Mouse (Mus musculus): Measurements from ENCODE around the gene E130309D02Rik.
A peak's percentile ranks its signal among the peaks of the same experiment; 100 is the strongest.

E130309D02Rik gene

DNA sequence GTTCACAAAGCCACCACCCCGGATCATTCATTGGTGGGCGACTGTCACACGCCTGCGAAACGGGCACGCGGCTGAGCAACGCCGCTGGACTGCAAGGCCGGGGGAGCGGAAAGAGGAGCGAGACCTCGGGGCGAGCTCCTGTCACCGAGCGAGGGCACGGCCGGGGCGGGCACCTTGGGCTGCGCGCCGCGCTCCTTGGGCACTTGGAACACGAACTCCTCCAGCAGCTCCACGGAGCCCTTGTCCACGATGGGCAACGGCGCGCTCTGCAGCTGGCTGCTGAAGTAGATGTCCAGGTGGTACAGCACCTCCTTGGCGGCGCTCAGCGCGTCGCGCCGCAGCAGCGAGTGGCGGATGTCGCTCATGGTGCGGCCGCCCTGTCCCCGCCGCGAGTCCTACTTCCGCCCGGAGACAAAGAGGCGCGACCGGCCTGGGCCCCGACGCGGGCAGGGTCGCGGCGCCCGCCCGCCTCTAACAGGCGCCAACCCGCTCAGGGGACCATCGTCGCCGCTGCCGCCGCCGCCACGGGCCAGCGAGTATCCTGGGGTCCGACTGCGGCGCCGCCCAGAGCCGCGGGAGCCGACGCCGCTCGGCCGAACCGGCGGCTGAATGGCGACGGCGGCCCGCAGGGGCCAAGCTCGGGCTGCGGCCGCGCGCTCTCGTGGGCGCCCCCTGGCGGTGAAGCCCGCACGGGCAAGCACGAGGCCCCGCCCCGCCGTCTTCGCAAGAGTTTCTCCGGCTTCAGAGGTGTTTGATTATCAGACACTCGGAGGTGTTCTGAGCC, at the start of gene E130309D02Rik:
Gene E130309D02Rik, minus strand, starts transcription at position 631 of the 784 bp plus-strand sequence.
- DNase-seq (ENCODE audit: low read depth, low spot score), result peak; percentile 85

DNA sequence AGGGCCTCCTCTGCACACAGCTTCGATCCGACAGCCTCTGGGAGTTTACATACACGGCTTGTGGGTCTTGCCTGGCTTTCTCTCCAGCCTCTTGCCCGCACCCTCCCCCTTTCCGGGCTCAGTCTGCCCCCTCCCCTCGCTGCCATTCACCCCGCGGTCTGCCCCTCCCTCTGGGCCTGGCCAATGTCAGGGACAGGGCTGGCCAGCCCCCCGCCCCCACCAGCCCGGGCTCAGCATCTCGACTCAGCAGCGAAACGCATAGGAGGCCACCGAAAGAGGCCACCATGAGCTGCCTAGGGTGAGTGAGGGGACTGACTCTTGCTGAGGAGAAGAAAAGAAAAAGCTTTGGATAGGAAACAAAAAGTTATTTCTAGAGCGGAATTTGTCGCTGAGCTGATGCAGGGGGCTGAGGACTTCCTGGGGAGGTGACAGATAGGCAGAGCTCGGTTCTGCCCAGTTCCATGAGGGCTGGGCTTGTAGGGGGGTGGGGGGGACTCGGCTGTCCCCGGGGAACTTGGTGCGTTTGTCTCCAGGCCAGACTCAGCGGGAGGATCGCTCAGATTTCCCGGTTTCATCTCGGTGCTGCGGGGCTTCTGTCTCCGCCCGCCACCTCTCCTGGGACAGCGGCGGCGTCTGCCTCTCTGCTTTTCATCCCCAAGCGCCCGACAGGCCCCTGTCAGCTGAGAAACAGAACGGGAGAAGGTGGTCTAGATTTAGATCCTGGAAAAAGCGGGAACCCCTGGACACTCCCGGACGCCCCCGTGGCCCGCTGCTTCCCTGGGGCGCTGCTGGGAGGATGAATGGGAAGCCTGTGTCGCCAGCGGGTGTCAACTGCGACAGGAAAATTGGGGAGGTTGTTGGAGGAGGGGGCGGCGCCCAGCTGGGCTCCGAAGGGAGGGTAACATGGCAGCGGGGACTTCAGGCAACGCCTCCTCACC, 48.8 kb upstream of the E130309D02Rik start:
- DNase-seq (ENCODE audit: low read depth, low spot score), result peak; percentile 66

DNA sequence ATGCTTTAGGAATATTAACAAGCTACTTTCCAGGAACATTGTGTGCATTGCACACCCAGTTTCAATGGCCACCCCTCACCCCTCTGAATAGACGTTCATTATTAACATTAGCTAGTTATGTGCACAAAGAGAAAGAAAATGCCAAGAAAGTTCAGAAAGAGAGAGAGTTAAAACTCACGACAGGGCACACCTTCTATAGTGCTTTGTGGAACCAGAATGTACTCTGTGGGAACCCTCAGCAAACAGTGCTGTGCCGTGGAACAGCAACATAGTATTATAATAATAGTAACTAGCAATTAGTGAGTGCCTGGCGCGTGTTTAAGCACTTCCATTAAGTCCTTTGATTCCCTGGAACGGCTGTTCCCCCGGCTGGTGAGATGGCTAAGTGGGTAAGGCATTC, 46.3 kb upstream of the E130309D02Rik start:
- no peak for DNase-seq (ENCODE audit: low read depth, low spot score)

DNA sequence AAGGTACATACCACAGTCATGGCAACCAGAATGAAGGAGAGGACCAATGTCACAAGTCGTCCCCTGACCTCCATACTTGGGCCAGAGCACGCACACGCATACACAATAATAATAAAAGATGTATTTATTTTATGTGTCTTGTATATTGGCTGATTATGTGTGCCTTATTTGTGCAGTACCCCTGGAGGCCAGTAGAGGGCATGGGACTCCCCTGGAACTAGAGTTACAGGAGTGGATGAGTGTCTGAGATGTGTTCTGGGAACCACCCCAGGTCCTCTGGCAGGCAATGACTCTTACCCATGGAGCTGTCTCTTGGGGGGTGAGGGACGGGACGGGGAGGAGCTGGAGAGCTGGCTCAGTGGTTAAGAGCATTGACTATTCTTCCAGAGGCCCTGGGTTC, 44.8 kb upstream of the E130309D02Rik start:
- DNase-seq (ENCODE audit: low read depth, low spot score), result no peak

DNA sequence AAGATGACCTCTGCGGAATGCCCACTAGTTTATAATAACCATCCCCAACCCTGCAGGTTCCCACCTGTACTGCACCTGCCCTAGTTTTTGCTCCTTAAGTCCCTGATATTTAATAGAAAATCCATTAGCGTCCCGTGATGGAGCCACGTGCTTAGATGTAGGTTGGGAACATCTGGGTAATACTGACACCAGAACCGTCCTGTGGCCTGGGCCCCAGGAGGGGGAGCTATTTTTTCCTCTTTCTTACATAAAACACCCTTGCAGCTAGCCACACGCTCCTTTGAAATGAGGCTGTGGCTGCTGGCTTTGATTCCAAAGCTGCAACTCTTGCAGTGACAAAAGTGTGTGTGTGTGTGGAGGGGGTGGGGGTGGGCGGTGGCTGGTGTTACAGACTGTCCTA, 44.1 kb upstream of the E130309D02Rik start:
- DNase-seq (ENCODE audit: low read depth, low spot score), result no peak

DNA sequence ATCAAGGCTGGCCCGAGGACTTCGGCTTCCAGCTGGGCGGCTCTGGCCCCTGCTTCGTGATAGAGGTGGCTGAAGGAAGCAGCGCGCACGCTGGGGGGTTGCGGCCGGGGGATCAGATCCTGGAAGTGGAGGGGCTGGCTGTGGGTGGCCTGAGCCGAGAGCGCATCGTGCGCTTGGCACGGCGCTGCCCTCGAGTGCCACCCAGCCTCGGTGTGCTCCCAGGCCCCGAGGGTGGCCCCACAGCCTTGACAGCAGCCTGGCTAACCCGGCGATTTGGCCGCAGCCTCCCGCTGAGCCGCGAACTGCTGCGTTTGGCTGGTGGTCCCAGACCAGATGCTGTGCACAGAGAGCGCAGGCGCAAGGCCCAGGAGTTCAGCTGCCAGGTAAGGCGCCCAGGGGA, 42.4 kb upstream of the E130309D02Rik start:
- DNase-seq (ENCODE audit: low read depth, low spot score), result no peak

DNA sequence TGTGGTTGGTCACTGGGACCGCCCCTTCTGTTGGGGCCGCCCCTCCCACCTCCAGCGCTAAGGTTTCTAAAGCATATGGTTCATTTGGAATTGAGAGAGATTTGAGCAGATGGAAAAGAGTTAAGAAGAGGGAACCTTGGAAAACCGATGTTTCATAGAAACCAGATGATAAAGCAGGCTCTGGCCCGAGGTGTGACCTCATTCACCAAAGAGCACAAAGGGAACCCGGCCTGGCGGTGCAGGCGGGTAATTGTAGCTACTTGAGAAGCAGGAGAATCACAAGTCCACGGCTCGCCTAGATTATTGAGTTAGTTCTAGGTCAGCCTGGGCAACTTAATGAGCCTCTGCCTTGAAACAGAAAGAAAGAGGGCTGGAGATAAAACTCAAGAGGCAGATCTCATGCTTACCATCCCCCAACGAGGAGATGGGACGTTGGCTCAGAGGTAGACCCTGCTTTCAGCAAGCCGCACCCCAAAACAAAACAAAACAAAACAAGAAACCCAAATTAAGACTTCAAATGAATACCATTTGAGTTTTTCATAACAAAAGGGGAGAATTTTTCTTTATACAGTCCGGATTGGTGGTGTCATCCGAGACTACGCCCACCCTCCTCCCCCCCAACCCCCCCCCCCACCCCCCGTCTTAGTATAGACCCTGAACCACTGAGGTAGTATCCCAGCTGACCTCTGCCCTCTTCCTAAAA, 41.7 kb upstream of the E130309D02Rik start, which contains the start of gene Grid2ip:
Gene Grid2ip, plus strand, starts transcription at position 653 of the 703 bp plus-strand sequence.
- DNase-seq (ENCODE audit: low read depth, low spot score), result peak; percentile 53

DNA sequence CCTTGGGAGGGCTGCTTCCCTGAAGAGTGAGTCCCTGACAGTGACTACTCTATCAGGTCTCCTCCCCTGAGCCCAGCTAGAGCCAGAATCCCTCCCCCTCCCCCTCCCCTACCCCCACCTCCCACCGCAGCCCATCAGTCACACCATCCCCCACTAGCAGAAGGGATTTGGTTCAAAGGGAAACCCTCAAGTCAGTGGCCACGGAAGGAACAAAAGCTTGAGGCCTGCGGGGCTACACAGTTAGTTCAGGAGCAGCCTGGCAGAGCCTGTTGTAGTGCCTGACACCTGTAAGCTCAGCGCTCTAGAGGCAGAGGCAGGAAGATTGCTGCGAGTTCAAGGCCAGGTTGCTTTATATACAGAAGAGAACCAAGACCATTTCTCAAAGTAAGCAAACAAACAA, 40.9 kb upstream of the E130309D02Rik start:
- DNase-seq (ENCODE audit: low read depth, low spot score), result no peak

DNA sequence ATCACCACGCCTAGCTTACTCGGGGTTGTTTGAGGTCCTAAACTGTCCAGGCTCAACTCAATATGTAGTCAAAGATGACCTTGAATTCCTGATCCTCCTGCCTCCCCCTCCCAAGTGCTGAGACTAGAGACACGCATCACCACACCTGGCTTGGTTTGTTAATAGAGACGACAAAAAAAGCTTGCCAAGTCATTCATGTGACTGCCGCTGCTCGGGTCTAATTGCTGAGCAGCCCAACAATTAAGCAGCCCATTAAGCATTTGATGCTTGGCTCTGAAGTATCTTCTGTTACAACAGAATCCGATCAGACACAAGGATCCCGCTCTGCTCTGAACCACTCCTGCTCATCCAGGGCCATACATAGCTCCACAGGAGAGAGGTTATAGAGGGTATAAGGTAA, 31.2 kb upstream of the E130309D02Rik start:
- DNase-seq (ENCODE audit: low read depth, low spot score), result no peak

DNA sequence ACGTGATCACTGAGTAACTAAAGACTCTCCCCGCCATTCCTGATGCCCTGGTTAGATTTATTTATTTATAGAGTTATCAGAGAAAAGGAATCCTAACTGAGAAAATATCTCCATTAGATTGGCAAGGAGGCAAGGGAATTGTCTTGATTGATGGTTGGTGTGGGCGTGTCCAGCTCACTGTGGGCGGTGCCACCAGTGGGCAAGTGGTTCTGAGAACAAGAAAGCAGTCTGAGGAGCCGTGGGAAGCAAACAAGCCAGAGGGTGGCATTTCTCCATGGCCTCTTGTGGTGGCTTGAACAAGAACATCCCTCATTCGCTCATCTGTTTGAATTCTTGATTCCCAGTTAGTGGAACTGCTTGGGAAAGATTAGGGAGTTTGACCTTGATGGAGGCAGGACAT, 24.4 kb upstream of the E130309D02Rik start:
- no peak for DNase-seq (ENCODE audit: low read depth, low spot score)

DNA sequence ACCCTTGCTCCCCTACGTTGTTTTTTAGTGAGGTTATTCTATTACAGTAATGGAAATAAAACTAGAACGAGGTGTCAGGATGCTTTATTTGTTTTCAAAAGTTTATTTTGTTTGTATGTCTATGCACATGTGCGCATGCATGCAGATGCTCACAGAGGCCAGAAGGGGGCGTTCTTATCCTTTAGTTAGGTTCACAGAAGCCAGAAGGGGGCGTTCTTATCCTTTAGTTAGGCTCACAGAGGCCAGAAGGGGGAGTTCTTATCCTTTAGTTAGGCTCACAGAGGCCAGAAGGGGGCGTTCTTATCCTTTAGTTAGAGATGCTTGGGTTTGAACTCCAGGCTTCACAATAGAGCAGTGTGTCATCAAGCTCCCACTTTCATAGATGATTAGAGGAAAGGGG, 21.4 kb upstream of the E130309D02Rik start:
- peak; percentile 12 for DNase-seq (ENCODE audit: low read depth, low spot score)

DNA sequence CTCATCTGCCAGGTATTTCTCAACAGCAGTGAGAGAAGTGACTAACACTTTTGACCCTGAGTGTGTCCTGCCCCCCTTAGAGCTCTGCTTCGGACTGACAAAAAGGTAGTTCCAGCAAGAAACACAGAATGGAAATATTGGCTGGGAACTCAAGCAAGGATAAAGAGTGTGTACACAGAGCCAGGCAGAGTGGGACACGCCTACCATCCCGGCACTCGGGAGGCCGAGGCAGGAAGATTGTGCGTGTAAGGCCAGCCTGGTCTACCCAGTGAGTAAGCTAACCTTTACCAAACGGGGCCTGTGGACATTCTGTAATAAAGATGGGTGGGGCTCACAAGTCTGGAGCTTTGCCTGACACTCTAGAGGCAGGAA, 19.9 kb upstream of the E130309D02Rik start:
- DNase-seq (ENCODE audit: low read depth, low spot score), result no peak

DNA sequence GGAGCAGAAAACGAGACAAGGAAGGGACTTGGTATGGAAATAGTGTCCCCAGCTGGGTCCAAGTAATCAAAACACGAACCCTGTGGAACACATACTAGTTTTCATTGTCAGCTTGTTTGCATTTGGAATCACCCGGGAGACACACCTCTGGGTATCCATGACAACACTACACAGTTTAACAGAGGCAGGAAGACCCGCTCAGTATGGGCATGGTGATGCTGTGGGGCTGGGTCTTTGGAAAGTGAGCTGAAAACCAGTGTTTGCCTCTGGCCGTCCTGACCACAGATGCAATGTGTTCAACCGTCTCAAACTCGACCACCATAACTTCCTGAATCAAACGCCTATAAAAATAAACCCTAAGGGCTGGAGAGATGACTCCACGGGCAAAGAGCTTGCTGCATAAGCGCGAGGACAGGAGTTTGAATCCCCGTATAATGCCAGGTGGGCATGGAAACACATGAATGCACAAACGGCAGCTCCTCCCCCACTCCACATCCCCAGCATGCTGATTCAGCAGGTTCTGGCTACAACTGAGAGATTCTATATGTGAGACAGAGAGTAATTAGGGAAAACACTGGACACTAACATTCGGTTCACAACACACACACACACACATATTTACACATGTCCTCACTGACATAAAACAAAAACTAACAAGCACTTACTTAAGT, 19.4 kb upstream of the E130309D02Rik start:
- DNase-seq (ENCODE audit: low read depth, low spot score), result no peak

DNA sequence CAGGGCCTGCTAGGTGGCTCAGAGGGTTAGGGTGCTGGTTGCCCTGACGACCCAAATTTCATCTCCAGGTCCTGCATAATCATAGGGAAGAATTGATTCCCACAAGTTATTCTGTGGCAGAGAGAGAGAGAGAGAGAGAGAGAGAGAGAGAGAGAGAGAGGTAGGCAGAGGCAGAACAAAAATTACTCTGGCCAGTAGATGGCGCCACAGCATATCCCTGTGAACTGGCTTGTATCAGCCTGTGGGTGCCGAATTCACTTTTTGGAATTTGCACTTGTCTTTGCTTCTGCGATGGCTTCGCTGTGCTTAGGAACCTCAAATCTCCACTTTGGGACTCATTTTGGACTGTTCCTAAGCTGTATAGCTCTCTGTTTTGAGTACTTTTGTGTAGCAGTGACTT, 18.7 kb upstream of the E130309D02Rik start:
- DNase-seq (ENCODE audit: low read depth, low spot score), result peak; percentile 80

DNA sequence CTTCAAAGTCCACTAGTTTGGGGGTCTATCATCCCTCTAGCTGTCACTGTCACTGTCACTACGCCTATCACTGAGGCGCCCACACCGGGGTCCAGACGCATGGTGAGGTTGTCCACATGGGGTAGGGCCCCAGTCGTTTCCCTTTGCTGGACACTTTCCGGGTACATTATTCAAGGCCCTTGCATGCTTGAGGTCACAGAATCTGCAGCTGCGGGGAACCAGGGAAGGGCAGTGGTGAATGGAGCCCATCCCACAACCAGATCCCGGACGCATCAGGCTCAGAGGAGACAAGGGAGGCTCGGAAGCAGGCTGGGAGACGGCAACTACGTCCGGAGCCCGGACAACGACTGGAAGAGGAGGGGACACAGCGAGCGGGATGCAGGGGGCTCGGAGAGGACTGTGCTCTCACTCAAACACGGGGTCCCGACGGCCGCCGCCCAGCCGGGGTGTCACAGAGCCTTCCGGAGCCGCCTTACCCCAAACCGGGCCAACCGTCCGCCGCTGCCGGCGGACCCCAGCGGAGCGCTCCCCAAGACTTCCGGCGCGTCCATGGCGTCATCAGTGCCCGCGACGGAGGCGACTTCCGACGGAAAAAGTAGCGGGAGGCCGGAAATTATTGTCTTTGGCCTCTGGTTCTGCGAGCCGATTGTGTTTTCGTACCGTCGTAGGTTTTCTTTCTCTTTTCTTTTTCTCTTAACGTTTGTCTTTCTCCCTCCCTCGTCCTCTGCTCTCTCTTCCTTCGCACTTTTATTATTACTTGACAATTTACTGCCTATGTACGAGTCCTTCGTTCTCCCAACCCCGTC, 13.7 kb upstream of the E130309D02Rik start, which contains the start of gene Zdhhc4:
Gene Zdhhc4, minus strand, starts transcription at position 567 of the 806 bp plus-strand sequence.
- peak; percentile 89 for DNase-seq (ENCODE audit: low read depth, low spot score)

DNA sequence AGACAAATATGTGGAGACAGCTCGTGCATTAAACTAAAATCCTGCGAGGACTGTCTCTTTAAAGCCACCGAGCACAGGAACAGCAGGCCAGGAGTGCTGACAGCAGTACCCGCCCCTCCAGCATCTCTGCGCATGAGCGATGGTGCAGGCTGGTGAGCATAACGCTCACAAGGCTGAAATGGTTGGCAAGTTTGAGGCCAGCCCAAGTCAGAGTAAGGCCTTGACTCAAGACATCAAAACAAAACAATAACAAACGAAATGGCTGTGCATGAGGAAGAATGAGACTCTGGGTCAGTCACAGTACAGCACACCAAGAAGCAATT, 2.1 kb upstream of the E130309D02Rik start:
- DNase-seq (ENCODE audit: low read depth, low spot score), result no peak

DNA sequence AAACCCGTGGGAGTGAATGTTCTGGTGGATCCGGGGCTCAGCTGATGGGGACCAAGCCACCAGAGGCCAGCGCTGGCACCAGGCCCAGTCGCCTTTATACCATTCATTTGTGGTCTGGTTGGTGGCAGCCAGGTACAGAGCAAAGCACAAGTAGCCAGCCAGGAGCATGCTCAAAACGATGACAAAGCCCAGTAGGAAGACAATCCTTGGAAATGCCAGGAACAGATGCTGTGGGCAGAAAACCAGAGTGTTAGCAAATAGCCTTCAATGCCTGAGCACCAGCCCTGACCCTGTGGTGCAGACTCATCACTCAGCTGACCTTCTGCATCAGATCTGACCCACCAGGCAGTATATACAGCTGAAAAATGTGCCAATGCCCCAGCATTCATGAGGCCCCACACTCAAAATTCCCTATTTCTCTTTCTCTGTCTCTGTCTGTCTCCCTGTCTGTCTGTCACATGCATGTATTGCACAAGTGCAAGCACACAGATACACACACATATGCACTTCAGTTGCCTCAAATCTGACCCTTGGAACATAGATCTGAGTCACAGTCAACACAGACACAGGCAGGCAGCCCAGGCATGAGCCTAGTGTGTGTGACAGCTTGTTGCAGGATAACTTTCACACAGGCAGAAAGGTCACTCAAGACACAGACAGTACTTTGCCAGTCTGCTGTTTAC, 1.6 kb upstream of the E130309D02Rik start:
- DNase-seq (ENCODE audit: low read depth, low spot score), result no peak

DNA sequence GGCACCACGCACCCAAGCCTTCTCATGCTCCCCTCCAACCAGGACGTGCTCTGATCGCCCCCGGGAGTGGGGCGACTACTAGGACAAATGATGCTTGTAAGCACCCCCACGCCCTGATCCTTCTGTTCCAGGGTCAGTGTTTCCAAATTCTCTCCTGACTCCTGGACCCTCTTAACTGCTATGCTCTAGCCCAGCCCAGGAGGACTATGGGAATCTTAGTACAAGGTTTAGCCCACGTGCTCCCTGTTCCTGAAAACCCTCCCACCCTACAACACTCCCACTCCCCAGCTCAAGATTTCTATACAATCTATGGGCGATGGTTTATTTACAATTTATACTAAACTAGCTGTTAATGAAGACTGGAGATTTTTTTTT, 341 bp upstream of the E130309D02Rik start:
- no peak for DNase-seq (ENCODE audit: low read depth, low spot score)

DNA sequence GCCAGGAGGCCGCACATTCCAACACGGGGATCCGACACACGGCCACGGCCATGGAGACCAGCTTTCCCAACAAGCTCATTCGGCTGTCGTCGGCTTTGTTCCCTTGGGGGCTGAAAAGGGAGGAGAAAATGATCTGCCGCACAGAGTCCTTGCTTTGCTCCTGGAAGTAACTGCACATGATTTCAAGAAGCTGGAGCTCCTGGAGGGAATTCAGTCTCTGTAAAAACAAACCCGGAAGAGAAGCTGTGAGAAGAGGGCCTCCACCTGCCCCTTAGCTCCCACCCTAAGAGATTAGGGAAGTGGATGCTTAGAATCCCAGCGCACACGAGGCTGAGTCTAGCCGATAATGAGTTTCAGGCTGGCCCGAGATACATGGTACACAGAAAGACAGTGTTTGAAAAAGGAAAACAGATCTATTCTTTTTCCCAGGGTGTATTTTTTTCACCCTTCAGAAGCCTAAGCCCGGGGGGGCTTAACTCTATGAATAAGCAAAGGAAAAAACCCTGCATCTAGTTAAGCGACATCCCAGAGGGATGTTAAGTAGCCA, 904 bp downstream of the E130309D02Rik start:
- DNase-seq (ENCODE audit: low read depth, low spot score), result no peak

DNA sequence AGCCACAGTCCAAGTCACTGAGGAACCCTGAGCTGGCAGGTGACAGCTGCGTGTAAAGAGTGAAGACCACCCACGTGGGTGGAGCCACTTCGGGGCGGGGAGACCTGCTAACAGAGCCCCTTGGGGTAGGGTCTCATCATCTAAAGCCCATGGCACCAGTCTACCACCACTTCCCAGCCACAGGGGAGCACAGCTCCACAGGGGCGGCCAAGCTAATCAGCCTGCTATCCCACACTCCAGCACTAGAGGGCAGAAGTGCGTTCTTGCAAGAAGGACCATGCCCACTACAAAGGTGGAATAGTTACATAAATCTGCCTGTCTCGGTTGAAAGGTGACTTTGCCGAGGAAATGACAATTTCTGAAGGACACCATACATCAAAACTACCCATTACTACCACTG, 3.3 kb downstream of the E130309D02Rik start:
- DNase-seq (ENCODE audit: low read depth, low spot score), result peak; percentile 85

Measured in mesoderm, embryonic 11.5 days (tissue).